Mouse (Mus musculus): ENCODE results near the gene Gm10139.
"Not testable (repeated sequence)": the region's sequence is repeated elsewhere in the genome, so short reads cannot be mapped to it uniquely, and the experiment has no call there.

Gene Gm10139

DNA sequence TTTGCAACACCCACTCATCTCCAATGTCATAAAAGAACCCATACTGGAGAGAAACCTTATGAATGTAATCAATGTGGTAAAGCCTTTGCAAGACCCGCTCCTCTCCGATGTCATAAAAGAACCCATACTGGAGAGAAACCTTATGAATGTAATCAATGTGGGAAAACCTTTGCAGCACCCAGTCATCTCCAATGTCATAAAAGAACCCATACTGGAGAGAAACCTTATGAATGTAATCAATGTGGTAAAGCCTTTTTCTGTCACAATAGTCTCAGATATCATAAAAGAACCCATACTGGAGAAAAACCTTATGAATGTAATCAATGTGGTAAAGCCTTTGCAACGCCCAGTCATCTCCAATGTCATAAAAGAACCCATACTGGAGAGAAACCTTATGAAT, at the start of gene Gm10139:
Gene Gm10139, plus strand, starts transcription at position 301 of the 400 bp plus-strand sequence.
- DNase-seq, result not testable (repeated sequence)

DNA sequence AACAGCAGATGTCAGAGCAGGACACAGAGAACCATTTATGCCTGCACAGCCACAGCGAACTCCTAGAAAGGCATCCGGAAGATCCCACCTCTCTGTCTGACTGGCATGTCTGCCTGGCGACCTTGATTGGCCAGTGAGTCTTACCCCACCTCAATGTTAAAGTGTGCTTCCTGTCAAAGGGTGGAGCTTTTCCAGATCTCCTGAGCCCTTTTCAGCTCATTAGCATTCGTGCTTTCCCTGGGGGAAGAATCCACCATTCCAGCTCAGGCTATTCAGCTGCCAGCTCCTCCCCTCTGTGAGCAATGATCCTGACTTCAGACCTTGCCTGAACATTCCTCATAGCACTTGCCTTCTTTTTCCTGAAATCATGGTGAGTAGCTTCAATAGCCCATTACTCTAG, 45.2 kb downstream of the Gm10139 start:
- DNase-seq, result not testable (repeated sequence)
